Mouse (Mus musculus): ENCODE data around the gene Cdc42ep3. TPM values are rescaled to one million over a fixed set of nuclear protein-coding genes. Genes with fewer than 3 reads are reported as not detected.

Cdc42ep3 gene
- total RNA-seq, 2 experiments from 2014 or later = 14.9 to 20.2 TPM

GRCm38 (mm10) chr17:79303238-79303637 lies 51.7 kb downstream of the Cdc42ep3 start:
- intact Hi-C loops (cut with DNase I) = no loop called here

GRCm38 (mm10) chr17:79299925-79300324 lies 55.0 kb downstream of the Cdc42ep3 start:
- no peak for DNase-seq (ENCODE audit: low spot score in 2 of 2)
- intact Hi-C loops (cut with DNase I) = no loop called here

More at GRCm38 (mm10) chr17:79303238-79303637, 51.7 kb downstream of the Cdc42ep3 start:
- DNase-seq (ENCODE audit: low spot score in 2 of 2) = no peak

- no peak for DNase-seq (ENCODE audit: low spot score in 2 of 2)
- intact Hi-C loops (cut with DNase I) = no loop called here
These were observed 55.9 kb downstream of the Cdc42ep3 start for GRCm38 (mm10) chr17:79298968-79299367.

GRCm38 (mm10) chr17:79295926-79296325 lies 59.0 kb downstream of the Cdc42ep3 start:
- intact Hi-C loops (cut with DNase I) = no loop called here
- no peak for DNase-seq (ENCODE audit: low spot score in 2 of 2)

- DNase-seq (ENCODE audit: low spot score in 2 of 2) = no peak
- intact Hi-C loops (cut with DNase I) = no loop called here
These were observed 63.2 kb downstream of the Cdc42ep3 start for GRCm38 (mm10) chr17:79291672-79292071.

GRCm38 (mm10) chr17:79290697-79291096 lies 64.2 kb downstream of the Cdc42ep3 start:
- DNase-seq (ENCODE audit: low spot score in 2 of 2) = no peak
- intact Hi-C loops (cut with DNase I) = no loop called here

GRCm38 (mm10) chr17:79287302-79287701 lies 67.6 kb downstream of the Cdc42ep3 start:
- peak; percentile 6 to 65 for DNase-seq (ENCODE audit: low spot score in 2 of 2)
- intact Hi-C loops (cut with DNase I) = loop anchor here (5.0 kb wide), 1 partner anchor 55 kb away; no protein-coding TSS in a partner anchor

- DNase-seq (ENCODE audit: low spot score in 2 of 2) = peak; percentile 23 to 49
- intact Hi-C loops (cut with DNase I) = loop anchor here (5.0 kb wide), 1 partner anchor 53 kb away; no protein-coding TSS in a partner anchor
These were observed 69.8 kb downstream of the Cdc42ep3 start for GRCm38 (mm10) chr17:79285030-79285601.
